Mouse (Mus musculus): ENCODE data around the gene Pgap2.

The Pgap2 gene

DNA sequence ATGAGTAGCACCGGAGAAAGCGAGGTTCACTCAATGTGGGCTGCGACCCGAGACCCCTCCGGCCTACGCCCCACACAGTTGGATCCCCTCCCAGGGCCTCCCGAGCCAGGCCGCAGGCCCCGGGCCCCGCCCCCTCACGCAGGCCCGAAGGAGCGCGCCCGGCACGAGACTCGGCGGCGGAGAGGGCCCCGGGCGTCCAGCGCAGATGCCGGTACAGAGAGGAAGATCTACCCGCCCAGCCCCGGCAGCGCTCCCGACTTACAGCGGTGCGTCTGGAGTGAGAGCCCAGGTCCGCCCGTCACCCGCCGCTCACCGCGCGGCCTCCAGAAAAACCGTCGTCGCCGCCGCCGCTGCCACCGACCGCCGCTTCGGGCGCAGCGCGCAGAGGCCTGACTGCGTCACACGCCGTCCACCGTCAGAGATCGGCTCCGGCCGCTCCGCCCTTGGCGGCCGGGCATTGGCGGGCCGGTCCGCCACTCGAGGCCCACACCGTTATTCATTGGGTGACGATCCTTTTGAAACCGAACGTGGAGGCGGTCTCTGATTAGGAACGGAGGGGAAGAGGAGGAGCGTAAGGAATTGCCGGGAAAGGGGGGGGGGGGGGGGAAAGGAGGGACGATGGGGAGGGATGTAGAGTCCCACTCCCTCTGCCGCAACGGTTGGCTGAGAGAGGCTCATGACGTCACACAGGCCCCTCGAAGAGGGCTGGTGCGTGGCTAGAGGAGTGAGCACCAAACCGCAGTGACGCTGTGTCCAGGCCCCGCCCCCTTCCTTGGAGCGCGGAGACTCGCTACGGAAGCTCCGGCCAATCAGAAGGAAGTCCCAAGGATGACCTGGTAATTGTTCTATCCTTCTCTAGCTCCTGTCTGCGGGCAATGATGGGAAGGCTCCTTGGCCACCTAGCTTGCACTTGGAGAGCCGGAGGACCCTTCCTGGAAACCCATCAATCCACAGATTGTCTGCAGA lies at the start of gene Pgap2, which contains the start of gene Nup98:
Gene Pgap2 (plus strand): TSS at position 453 of the 966 bp plus-strand sequence.
Gene Nup98 (minus strand): TSS at position 421 of the 966 bp plus-strand sequence.
- in situ Hi-C loops (cut with MboI, MseI) = loop anchor here in 1 of 2 experiments (5.0 kb wide), 1 partner anchor 37 kb away; no protein-coding TSS in a partner anchor

DNA sequence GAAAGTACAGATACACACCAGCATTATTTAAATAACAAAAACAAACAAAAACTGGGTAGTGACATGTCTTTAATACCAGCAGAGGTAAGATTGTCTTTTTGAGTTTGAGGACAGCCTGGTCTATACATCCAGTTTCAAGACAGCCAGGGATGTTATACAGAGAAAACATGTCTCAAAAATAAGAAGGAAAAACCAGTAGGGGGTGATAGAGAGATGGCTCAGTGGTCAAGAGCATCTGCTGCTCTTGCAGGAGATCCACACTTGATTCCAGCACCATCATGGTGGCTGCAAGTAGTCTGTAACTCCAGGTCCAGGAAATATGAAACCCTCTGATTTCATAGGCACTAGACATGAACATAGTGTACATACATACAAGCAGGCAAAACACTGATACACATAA lies 39.7 kb upstream of the Pgap2 start:
- in situ Hi-C loops (cut with MboI, MseI) = no loop called here

DNA sequence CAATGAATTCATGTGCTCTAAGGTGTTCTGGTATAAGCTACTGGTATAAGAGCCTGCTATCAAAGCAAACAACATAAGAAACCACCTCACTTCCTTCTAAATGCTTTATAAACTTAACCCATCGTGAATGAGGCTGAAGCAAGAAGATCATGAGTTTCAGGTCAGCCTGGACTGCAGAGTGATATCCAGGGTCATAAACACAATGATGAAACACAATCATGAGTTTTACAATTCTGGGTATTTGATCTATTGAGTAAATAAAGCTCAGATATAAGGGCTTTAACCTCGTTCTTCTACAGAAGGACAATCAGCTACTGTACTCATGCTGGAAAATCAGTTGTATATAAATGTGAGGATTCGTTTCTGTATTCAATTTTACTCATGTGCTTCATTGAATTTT lies 26.2 kb upstream of the Pgap2 start:
- in situ Hi-C loops (cut with MboI, MseI) = loop anchor here in 1 of 2 experiments (10.0 kb wide), 1 partner anchor 1479 kb away; the partner anchor contains the start of gene Fam168a

DNA sequence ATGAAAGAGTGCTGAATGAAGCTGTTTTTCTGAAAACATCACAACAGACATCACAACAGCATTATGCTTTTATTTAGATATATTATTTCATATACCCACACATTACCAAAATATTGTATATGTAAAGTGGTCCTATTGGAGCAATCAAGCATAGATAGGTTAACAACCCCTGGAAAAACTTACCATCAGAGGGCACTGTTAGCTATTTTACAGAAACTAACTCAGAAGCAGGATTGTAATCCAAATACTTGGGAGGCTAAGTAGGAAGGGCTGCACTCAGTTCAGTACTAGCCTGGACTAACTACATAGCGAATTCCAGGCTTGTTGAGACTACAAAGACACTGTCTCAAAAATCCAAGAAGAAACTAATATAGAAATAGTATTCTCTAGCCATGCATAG lies 17.7 kb upstream of the Pgap2 start:
- in situ Hi-C loops (cut with MboI, MseI) = loop anchor here in 1 of 2 experiments (5.0 kb wide), 1 partner anchor 40 kb away; no protein-coding TSS in a partner anchor

DNA sequence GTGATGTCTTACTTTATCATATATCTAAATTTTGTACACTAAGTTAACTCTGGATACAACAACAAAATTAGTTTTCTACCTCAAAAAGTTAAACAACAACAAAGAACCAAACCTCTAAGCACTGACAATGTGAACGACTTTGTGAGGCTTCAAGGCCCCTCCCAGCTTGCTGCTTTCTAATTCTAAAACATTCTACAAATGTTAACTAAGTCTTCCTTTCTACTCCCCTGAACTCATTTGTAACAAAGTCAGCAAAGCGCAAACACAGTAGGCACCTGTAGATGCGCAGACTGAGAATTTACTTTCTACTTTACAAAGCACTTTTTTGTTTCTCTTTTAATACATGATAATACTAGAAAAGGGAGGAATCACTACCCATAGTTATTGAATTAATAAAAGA lies 9.4 kb upstream of the Pgap2 start:
- in situ Hi-C loops (cut with MboI, MseI) = no loop called here

DNA sequence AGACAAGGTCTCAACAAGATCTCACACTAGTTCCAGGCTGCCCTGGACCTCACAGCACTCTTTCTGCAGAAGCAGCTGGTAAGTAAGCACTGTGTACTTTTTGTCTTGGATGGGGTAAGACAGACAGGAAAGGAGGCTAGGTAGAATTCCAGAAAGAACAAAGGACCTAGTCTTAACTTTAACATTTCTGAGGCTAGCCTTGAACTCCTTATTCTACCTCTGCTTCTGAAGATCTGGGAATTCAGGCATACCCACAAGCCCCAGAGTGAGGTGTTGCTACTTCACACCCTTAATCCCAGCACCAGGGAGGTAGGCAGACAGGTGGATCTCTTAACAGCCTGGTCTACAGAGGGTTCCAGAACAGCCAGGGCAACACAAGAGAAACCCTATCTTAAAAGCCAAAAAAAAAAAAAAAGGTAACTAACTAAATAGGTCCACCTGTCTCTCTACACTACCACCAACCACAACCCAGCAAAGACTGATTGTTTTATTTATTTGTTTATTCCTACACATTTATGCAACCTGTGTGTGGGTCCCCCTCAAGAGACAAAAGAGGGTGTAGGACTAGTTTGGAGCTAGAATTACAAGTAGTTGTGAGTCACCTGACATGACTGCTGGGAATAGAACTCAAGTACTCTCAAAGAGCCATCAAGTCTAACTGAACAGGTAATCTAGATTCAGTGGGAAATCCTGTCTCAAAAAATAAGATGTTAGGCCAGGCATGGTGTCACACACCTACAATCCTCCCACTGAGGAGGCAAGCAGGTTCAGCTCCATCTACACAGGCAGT lies 8.8 kb upstream of the Pgap2 start:
- in situ Hi-C loops (cut with MboI, MseI) = no loop called here

DNA sequence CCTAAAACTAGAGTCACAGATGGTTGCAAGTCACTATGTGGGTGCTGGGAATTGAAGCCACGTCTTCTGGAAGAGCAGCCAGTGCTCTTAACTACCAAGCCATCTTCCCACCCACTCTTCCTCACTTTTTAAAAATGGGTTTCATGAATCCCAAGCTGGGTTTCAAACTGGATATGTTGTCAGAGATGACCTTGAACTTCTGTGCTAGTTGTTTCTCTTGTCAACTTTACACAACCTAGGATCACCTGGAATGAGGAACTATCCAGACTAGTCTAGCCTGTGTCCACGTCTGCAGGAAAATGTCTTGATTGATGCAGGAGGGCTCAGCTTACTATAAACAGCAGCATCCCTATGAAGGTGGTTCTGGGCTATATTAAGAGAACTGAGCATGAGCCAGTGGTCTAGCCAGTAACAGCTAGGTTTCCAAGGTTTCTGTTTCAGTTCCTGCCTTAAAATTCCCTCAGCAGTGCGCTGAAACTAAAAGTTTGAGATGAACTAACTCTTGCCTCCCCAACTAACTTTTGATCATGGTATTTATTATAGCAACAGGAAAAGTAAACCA lies 5.6 kb upstream of the Pgap2 start:
- in situ Hi-C loops (cut with MboI, MseI) = no loop called here

DNA sequence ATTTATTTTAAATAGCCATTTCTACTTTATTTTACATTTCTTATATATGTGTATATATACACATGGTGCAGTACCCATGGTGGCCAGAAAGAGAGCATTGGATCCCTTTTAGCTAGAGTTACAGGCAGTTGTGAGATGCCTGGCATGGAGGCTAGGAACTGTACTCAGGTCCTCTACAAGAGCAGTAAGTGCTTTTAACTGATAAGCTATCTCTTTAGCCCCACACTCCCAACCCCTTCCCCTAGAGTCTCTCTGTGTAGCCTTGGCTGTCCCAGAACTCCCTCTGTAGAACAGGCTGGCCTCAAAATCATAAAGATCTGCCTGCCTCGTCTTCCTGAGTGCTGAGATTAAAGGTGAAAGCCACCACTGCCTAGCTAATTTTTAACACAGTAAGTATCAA lies 4.4 kb upstream of the Pgap2 start:
- in situ Hi-C loops (cut with MboI, MseI) = loop anchor here in 1 of 2 experiments (5.0 kb wide), 1 partner anchor 42 kb away; no protein-coding TSS in a partner anchor

DNA sequence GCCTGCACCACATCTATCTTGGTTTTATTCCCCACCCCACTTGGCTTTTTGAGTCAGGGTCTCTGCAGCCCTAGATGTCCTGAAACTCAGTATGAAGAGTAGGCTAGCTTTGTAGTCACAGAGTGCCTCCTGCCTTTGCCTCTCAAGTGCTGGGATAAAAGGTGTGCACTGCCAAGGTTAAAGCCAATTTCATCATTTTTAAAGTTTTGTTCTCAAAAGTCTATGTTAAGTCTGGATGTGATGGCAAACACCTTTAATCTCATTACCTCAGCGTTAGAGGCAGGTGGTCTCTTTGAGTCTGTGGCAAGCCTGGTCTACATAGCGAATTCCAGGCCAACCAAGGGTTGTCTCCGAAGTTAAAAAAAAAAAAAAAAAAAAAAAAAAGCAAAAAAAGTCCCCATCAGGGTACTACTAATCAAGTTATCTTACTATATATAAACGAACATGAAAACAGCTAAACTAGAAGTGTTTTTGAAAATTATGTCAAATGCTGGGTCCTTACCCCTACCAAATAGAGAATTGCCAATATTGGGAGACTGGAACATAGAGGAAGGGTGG lies 1.1 kb upstream of the Pgap2 start:
- in situ Hi-C loops (cut with MboI, MseI) = loop anchor here in 1 of 2 experiments (5.0 kb wide), 1 partner anchor 38 kb away; no protein-coding TSS in a partner anchor

DNA sequence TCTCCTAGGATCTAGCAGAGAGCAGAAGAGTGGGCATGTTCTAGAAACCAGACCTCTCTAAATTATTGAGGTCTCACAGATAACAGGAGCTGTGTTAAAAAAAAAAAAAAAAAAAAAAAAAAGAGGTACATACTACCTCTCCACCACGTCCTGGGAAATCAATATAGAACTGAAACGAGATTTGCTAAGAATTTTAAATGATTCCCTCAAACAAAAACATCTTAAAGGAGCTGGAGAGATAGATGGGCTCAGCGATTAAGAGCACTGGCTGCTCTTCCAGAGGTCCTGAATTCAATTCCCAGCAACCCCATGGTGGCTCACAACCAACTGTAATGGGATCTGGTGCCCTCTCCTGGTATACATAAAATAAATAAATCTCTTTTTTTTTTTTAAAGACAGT lies 1.1 kb downstream of the Pgap2 start:
- in situ Hi-C loops (cut with MboI, MseI) = no loop called here

DNA sequence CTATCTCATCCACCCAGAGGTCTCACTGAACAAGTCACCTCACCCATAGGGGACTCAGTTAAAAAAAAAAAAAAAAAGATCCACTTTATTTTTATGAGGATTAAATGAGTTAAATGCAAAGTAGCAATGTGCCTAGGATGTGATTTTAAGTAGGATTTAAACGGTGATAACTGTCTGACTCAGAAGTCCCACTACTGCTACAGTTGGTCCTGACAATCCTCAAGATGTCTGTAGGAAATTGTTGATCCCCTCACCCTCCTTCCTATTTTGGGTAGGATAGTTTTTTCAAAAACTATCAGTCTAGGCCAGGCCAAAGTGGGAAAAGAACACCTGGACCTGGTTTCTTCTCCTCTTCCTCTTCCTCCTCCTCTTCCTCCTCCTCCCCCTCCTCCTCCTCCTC lies 11.9 kb downstream of the Pgap2 start:
- in situ Hi-C loops (cut with MboI, MseI) = no loop called here

DNA sequence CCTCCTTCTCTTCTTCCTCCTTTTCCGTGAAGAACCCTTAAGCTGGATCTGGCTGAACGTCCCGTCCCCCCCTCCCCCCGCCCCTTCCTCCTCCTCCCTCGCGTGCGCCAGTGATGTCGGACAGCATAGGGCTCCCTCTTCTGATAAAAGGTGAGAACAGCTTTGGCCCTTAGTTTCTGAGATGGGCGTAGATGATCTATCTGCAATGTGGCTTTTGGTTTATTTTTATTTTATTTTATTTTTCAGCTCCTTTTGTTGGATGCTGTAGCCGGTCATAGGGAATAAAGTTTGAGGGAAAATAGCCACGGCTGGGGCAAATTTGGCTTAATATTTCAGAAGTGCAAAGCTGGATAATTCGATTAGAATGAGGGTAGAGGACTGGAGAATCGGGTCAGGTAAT lies 12.3 kb downstream of the Pgap2 start:
- in situ Hi-C loops (cut with MboI, MseI) = no loop called here

DNA sequence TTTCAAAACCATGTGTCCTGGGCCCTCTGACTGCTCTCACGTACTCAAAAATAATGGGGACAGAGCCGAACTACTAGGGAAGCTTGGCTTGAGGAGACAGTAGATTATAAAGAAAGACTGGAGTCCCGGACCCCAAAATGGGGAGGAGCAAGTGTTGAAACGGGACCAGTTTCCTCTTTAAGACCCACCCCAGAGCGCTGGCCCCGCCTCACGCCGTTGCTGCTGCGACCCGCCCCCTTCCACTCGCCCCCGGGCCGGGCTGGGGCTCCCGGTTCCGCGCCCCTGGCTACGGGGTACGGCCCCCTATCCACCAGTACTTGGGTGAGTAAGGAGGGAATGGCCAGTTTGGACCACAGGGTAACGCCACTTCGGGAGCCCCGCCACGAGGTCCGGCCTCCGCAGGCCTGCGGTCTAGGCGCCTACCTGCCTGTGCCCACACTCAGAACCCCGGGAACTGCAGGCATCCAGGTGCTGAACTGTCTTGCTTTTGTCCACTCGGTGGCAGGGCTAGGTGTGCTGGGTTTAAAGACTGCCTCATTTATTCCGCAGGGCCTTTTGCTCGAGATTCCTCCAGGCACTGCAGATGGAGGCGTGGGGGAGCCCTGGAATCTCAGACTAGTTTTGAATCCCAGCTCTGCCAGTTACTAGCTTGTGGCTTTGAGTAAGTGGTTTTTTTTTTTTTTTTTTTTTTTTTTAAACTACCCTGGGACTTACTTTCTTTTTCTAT lies 13.0 kb downstream of the Pgap2 start:
- in situ Hi-C loops (cut with MboI, MseI) = no loop called here

DNA sequence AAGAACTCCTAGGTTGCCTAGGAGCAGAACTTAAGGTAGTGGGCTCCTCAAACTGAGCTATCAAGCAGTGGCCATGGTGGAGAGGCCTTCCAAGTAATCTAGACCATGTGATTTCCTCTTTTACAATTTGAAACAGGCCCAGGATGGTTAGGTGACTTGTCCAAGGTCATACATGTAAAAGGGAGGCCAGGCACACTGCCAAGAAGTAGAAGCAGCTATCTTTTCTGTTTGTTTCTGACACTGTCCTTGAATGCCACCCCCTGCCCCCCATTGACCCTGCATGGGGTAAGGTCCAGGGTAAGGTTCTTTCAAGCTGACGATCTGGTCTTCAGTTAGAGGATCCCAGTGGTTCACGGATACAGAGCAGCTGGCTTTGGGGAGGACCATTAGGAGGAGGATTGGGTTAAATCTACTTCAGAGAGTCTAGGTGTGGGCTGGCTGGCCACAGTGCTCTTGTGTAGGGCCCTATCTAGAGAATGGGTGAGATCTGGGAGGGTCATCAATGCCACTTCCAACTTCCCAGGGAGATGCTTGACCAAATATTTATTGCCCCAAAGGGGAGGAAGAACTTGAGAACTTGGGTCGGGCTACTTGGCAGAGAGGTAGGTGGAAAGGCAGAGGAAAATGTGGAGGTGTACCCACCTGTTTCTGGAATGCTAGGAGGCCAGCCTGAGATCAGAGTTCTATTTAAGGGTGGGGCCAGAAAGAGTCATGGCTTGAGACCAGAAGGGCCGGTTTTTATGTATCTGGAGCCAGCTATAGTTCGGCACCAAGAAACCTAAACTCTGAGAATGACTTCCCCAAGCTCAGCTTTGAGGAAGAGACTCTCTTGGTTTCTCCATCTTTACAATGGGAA lies 14.1 kb downstream of the Pgap2 start:
- in situ Hi-C loops (cut with MboI, MseI) = no loop called here

DNA sequence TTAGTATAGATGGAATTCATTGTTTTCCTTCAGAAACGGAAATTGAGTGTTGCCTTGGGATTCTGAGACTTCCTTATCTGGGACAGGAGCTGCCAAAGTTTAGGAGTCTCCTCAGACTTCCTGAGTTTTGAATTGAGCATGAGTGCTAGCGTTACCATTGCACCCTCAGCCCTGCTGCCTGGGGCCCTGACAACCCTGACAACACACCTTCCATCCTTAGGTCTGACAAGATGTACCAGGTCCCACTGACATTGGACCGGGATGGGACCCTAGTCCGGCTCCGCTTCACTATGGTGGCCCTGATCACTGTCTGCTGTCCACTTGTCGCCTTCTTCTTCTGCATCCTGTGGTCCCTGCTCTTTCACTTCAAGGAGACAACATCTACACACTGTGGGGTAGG lies 16.0 kb downstream of the Pgap2 start:
- in situ Hi-C loops (cut with MboI, MseI) = no loop called here

DNA sequence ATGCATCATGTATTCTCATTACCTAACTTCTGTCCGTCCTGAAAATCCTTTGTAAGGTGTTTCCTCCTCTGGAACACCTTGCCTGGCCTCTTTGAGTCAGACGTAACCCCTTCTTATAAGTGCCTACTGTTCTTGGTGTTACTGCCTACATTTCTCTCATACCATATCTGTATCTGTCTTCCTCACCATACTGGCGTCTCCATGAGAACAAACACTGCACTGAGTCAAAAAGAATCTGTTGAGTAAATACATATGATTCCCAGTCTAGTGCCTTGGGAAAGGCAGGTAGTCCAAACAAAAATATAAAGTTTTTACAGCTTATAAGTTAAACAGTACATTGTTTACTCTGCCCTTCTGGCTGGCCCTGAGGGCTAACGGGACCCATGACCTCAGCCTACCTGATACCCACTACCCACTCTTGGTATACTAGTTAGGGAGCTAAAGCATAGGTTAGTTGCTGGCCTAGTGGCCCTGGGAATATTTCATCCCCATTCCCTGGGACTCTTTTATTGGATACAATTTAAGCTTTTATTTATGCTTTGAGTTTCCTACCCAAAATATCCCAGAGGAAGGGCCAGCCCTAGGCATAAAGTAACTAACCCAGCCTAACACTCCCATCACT lies 18.2 kb downstream of the Pgap2 start:
- in situ Hi-C loops (cut with MboI, MseI) = no loop called here

DNA sequence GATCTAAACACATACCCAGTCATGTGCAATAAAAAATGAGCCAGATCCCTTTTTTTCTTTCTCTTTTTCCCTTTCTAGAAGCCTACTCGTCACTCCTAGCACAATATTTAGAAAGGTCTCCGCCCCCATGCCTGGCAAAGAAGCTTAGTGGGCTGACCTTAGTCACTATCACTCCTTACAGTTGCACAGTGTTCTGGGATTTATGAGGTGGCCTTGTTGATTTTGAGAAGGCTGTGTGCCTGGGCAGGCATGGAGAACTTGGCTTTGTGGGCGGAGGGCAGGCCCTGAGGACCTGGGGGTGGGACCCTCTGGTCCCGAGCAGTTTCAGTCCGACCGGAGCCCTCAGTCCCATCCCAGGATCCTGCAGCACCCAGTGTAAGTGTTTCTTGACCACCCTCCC lies 19.8 kb downstream of the Pgap2 start:
- in situ Hi-C loops (cut with MboI, MseI) = no loop called here

DNA sequence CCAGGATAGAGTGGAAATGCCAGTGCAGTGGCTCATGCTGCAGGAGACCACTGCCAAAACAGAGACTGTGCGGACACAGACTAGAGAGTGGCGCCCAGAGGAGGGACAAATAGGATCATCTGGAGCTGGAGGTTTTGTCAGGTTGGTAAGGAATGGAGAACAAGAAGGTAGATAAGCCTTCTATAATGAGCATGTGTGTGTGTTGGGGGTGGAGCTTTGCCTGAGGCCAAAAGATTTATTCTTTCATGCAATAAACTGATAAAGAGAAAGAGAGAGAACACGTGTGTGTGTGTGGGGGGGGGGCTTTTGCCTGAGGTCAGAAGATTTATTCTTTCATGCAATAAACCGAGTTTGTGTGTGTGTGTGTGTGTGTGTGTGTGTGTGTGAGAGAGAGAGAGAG lies 23.1 kb downstream of the Pgap2 start:
- in situ Hi-C loops (cut with MboI, MseI) = no loop called here

DNA sequence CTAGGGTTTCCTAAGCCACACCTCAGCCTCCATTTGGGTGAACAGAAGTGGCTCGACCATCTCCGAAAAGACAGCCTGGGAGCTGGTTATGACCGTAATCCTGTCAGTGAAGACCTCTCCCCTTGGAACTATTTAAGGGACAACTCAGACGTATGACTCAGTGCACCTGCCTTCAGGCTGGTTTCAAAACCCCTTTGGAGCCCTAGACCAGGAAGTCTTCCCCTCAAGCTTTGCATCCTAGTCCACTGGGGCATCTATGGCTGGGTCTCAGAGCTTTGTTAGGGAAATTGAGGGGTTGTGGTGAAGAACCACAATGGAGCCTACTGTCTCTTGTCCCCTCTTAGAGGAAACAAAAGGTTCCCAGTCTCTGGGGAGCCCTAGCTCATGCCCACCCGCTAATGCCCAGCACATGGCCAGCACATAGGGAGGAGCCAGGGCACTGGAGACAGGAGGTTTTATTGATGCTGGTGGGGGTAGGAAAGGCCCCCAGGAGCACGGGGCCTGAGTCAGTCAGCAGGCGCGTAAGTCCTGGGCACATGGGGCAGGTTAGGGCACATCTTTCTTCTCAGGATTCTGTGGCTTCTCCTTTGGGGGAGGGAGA lies 28.8 kb downstream of the Pgap2 start:
- in situ Hi-C loops (cut with MboI, MseI) = no loop called here
